Mouse (Mus musculus) lung, embryonic 16.5 days (tissue): ENCODE measurements at regions not wholly inside any gene's neighbourhood (a gene's known extent, or its start where the extent isn't known, plus 50 kb on each side); places are given as distances from the start of the nearest gene placed in this dataset.

Experiments used
- ATAC-seq: fragments of 200-750 bp; cut with Nextera tagmentation; 2 replicates; pipeline ENCODE4 v1.8.0; 2017; ENCODE audit warnings: low read depth, mild to moderate bottlenecking, moderate library complexity
- H3K27ac ChIP-seq: fragments of 300-500 bp; sonication (generic); 2 replicates; pipeline ENCODE4 v1.5.1; 2014; ENCODE audit warnings: mild to moderate bottlenecking, control low read depth, low read length
- H3K27me3 ChIP-seq: fragments of 300-500 bp; sonication (generic); 2 replicates; pipeline ENCODE4 v1.6.1; 2014; ENCODE audit warnings: low read depth, low read length, mixed read lengths; ENCODE audit not compliant: control insufficient read depth, insufficient read depth
- H3K36me3 ChIP-seq: fragments of 300-500 bp; sonication (generic); 2 replicates; pipeline ENCODE4 v1.6.1; 2014; ENCODE audit warnings: low read length; ENCODE audit not compliant: control insufficient read depth, insufficient read depth
- H3K4me1 ChIP-seq: fragments of 300-500 bp; sonication (generic); replicated peaks from 2 replicates; pipeline ENCODE4 v1.6.1; 2014; ENCODE audit warnings: low read length, mixed read lengths; ENCODE audit not compliant: control insufficient read depth, insufficient read depth
- H3K4me2 ChIP-seq: fragments of 300-500 bp; sonication (generic); 2 replicates; pipeline ENCODE4 v1.6.1; 2014; ENCODE audit warnings: low read depth, low read length, control low read depth
- H3K4me3 ChIP-seq: fragments of 300-500 bp; sonication (generic); 2 replicates; pipeline ENCODE4 v1.5.1; 2014; ENCODE audit warnings: mild to moderate bottlenecking, low read length, control low read depth
- H3K9ac ChIP-seq: fragments of 300-500 bp; sonication (generic); 2 replicates; pipeline ENCODE4 v1.6.1; 2014; ENCODE audit warnings: low read length, control low read depth
- H3K9me3 ChIP-seq: fragments of 300-500 bp; sonication (generic); 2 replicates; pipeline ENCODE4 v1.6.1; 2016; ENCODE audit warnings: low read length; ENCODE audit not compliant: control insufficient read depth
- WGBS: fragments of 180-500 bp; shearing (Covaris S2); extraction: QIAGEN DNeasy Blood & Tissue Kit; methylation state at CpG from one replicate; pipeline ENCODE4 v1.1.7; 2014; 5-methylcytosine and 5-hydroxymethylcytosine counted together

- Histone ChIP-seq H3K4me3 (no peak overlapping the region), H3K27me3 (no peaks in the 10 kb centered on the region; the same call in 1 of the 2 replicates), H3K9ac (no peak overlapping the region), H3K36me3 (no peaks in the 10 kb centered on the region), H3K27ac (no peak overlapping the region), H3K4me1 (no peaks in the 10 kb centered on the region), H3K4me2 (no peak overlapping the region), H3K9me3 (no peaks in the 10 kb centered on the region)
- WGBS, result 67% methylated on average over 3 of the region's 3 CpGs
- no peak for ATAC-seq
Observed at GRCm38 (mm10) chr3:132237344-132237743, 152.3 kb downstream of the Dkk2 start.

- Histone ChIP-seq H3K9ac (no peak overlapping the region), H3K4me2 (no peak overlapping the region), H3K27ac (no peak overlapping the region), H3K27me3 (peaks cover 7% of the 10 kb centered on the region; the same call in 1 of the 2 replicates), H3K36me3 (no peaks in the 10 kb centered on the region), H3K4me1 (no peaks in the 10 kb centered on the region), H3K4me3 (no peak overlapping the region), H3K9me3 (peaks cover 7% of the 10 kb centered on the region)
- WGBS, result 51% methylated on average over 1 of the region's 1 CpGs
- peak; percentile 56; the same call in 1 of the 2 replicates for ATAC-seq
Observed at GRCm38 (mm10) chr3:132257834-132258233, 172.7 kb downstream of the Dkk2 start.

- no peak overlapping the region for H3K4me3 ChIP-seq
- H3K36me3 ChIP-seq, result no peaks in the 10 kb centered on the region
- no peaks in the 10 kb centered on the region for H3K27me3 ChIP-seq
- no peaks in the 10 kb centered on the region for H3K9me3 ChIP-seq
- H3K4me1 ChIP-seq, result no peaks in the 10 kb centered on the region
- no peak overlapping the region for H3K4me2 ChIP-seq
- WGBS, result 67% methylated on average over 1 of the region's 1 CpGs
- H3K27ac ChIP-seq, result no peak overlapping the region
- no peak for ATAC-seq
- no peak overlapping the region for H3K9ac ChIP-seq
Observed at GRCm38 (mm10) chr3:132269641-132270040, 184.5 kb downstream of the Dkk2 start.

GRCm38 (mm10) chr3:132274786-132275185 is 189.7 kb downstream of the Dkk2 start:
- H3K4me2 ChIP-seq, result no peak overlapping the region
- 80% methylated on average over 10 of the region's 10 CpGs for WGBS

GRCm38 (mm10) chr3:132277771-132278170 is 192.7 kb downstream of the Dkk2 start:
- H3K4me2 ChIP-seq, result no peak overlapping the region
- no peak overlapping the region for H3K4me3 ChIP-seq
- no peaks in the 10 kb centered on the region for H3K27me3 ChIP-seq
- WGBS, result 53% methylated on average over 1 of the region's 1 CpGs
- no peaks in the 10 kb centered on the region for H3K4me1 ChIP-seq
- H3K27ac ChIP-seq, result no peak overlapping the region
- H3K9me3 ChIP-seq, result no peaks in the 10 kb centered on the region
- no peak overlapping the region for H3K9ac ChIP-seq
- no peaks in the 10 kb centered on the region for H3K36me3 ChIP-seq
- no peak for ATAC-seq

More at GRCm38 (mm10) chr3:132274786-132275185, 189.7 kb downstream of the Dkk2 start:
- ATAC-seq, result no peak
- no peaks in the 10 kb centered on the region for H3K36me3 ChIP-seq
- no peak overlapping the region for H3K9ac ChIP-seq
- no peak overlapping the region for H3K4me3 ChIP-seq
- H3K27me3 ChIP-seq, result no peaks in the 10 kb centered on the region
- no peak overlapping the region for H3K27ac ChIP-seq
- no peaks in the 10 kb centered on the region for H3K9me3 ChIP-seq
- H3K4me1 ChIP-seq, result no peaks in the 10 kb centered on the region

DNA sequence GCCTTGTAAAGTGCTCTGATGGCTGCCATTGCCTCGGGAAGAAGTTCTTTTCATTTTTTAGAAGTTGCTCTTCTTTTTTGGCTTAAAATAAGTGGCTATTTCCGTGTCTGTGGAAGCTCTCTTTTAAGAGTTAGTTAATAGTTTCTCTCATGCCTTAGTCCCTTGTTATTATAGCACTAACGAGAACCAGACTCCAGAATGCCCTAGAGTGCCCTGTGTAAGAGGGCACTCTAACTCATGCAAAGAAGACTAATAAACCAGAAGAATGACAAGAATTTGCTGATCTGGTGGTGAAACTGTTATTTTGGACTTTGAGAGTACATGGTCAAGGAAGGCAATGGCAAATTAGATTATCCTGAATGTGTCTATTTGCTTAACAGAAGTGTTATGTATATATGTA is 202.6 kb downstream of the Dkk2 start:
- no peak overlapping the region for H3K9ac ChIP-seq
- no peak overlapping the region for H3K27ac ChIP-seq
- ATAC-seq, result no peak
- H3K4me1 ChIP-seq, result no peaks in the 10 kb centered on the region
- no peak overlapping the region for H3K4me3 ChIP-seq
- no peaks in the 10 kb centered on the region for H3K9me3 ChIP-seq
- WGBS, result 55% methylated on average over 3 of the region's 3 CpGs
- no peaks in the 10 kb centered on the region for H3K27me3 ChIP-seq
- H3K4me2 ChIP-seq, result no peak overlapping the region
- H3K36me3 ChIP-seq, result no peaks in the 10 kb centered on the region

GRCm38 (mm10) chr3:132326961-132327360 is 241.9 kb downstream of the Dkk2 start:
- Histone ChIP-seq H3K27ac (no peak overlapping the region), H3K27me3 (no peaks in the 10 kb centered on the region), H3K4me2 (no peak overlapping the region), H3K9ac (no peak overlapping the region), H3K4me3 (no peak overlapping the region), H3K4me1 (no peaks in the 10 kb centered on the region), H3K9me3 (no peaks in the 10 kb centered on the region), H3K36me3 (no peaks in the 10 kb centered on the region)
- ATAC-seq, result no peak
- 76% methylated on average over 4 of the region's 4 CpGs for WGBS

DNA sequence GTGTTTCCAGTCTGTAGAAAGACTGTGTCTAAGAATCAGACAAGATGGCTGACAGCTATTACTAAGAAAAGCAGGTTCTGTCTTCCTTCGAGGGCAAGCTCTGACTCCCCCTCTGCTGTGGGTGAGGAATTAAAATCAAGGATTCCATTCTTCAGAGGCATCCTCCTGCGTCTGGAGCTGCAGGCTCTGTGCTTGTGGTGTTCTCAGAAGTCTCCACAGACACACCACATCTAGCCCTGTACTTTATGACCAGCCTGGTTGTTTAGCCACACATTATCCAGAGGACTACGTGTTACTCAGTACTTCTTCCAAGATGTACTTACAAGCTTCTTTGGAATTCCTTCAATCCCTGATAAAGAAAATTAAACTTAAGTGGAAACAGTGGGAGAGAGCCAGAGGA is 258.5 kb downstream of the Dkk2 start:
- no peaks in the 10 kb centered on the region for H3K36me3 ChIP-seq
- WGBS, result 18% methylated on average over 3 of the region's 3 CpGs
- no peak for ATAC-seq
- no peaks in the 10 kb centered on the region for H3K4me1 ChIP-seq
- no peak overlapping the region for H3K27ac ChIP-seq
- H3K27me3 ChIP-seq, result no peaks in the 10 kb centered on the region
- no peak overlapping the region for H3K4me3 ChIP-seq
- H3K9me3 ChIP-seq, result no peaks in the 10 kb centered on the region
- no peak overlapping the region for H3K9ac ChIP-seq
- no peak overlapping the region for H3K4me2 ChIP-seq

DNA sequence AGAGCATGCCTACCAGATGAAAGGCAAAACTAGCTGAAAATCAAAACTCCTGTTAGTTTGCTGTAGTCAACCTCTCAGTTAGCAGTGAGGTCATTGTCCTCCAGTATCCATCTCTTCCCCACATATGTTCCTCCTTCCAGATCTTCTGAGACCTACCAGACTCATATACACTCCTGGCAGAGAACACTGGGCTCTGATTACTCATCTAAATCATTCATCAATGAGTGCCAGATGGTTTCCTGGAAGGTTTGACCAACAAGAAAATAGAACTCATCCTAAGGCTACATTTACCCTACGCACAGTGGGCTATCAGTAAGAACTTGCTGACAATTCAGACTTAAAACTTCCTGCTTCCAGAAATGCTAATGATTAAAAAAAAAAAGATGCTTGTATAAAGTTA is 260.8 kb downstream of the Dkk2 start:
- Histone ChIP-seq H3K4me3 (no peak overlapping the region), H3K27me3 (no peaks in the 10 kb centered on the region), H3K4me1 (no peaks in the 10 kb centered on the region), H3K27ac (no peak overlapping the region), H3K9me3 (no peaks in the 10 kb centered on the region), H3K36me3 (no peaks in the 10 kb centered on the region), H3K9ac (no peak overlapping the region), H3K4me2 (no peak overlapping the region)
- ATAC-seq, result no peak
- 78% methylated on average over 1 of the region's 1 CpGs for WGBS

DNA sequence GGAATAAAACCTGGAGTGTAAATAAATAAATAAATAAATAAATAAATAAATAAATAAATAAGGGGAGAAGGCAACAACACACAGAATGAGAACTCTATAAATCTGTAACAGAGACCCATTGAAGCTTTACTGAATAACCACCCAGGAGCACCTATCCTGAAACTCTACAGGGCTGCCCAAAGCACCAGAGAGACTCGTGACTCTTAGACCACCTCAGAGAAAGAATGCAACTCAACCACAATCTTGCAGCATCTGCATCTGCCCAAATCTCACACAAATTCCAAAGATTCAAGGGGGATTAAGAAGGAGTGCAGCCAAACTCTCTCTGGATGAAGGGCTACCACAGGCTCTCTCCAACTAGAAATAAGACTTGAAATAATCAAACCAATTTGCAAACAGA is 264.5 kb downstream of the Dkk2 start:
- no peaks in the 10 kb centered on the region for H3K9me3 ChIP-seq
- H3K4me3 ChIP-seq, result no peak overlapping the region
- 75% methylated on average over 1 of the region's 1 CpGs for WGBS
- no peak for ATAC-seq
- no peak overlapping the region for H3K27ac ChIP-seq
- H3K4me1 ChIP-seq, result no peaks in the 10 kb centered on the region
- no peak overlapping the region for H3K4me2 ChIP-seq
- H3K27me3 ChIP-seq, result no peaks in the 10 kb centered on the region
- no peak overlapping the region for H3K9ac ChIP-seq
- no peaks in the 10 kb centered on the region for H3K36me3 ChIP-seq
